Mouse (Mus musculus): ENCODE data around the gene Scin. TPM values are rescaled to one million over a fixed set of nuclear protein-coding genes. Genes with fewer than 3 reads are reported as not detected.

Gene Scin
- polyA plus RNA-seq, 1 experiment: 0.14 TPM

DNA sequence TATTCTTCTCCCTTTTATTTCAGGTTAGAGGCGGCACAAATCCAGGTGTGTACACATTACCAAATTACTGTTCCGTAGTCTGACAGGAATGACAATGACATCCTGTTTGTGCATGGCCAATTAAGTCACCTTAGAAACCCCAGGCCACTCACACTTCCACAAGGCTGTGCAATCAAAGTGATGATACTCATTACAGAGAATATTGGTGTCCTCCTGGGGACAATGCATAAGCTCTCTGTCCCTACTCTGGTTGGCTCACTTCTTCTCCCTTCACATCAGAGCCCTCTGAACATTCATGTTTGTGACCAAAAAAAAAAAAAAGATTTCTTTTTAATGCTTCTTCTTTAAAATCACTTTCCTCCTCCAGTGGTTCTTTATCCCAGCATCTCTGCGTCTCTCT is 106.2 kb downstream of the Scin start:
- Histone ChIP-seq H3K4me3 (ENCODE audit: control insufficient read depth, low read depth, low read length) (no peak overlapping the region), H3K36me3 (ENCODE audit: control insufficient read depth, insufficient read depth, low read length) (no peaks in the 10 kb centered on the region), H3K27me3 (ENCODE audit: control insufficient read depth, insufficient read depth, low read length) (no peaks in the 10 kb centered on the region), H3K27ac (ENCODE audit: control insufficient read depth, insufficient read depth, low read depth, low read length) (no peak overlapping the region), H3K4me1 (ENCODE audit: control insufficient read depth, insufficient read depth, low read length) (no peaks in the 10 kb centered on the region)
- TF ChIP-seq CTCF (IDR thresholded peaks at IDR 0.05; ENCODE audit: control insufficient read depth, insufficient read depth, insufficient replicate concordance, low read depth, low read length) (no peak), POLR2A (IDR thresholded peaks at IDR 0.05; ENCODE audit: control insufficient read depth, low read depth, low read length) (no peak)

DNA sequence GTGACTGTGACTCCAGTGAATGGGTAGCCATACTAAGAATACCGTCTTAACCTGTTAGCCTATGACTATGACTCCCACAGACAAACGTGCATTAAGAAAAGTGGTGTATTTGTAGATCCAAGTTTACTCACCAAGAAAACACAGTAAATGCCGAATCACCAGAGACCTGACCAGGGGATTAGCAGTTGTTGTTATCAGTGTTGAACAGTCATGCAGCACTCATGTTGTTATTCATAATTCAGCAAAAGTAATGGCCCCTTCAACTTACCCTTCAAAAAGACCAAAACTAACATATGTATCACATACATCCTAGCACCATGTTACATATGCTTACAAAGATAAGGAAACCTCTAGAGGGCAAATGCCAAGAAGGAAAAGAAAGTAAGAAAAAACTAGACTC is 106.6 kb downstream of the Scin start:
- no peaks in the 10 kb centered on the region for H3K4me1 ChIP-seq (ENCODE audit: control insufficient read depth, insufficient read depth, low read length)
- no peaks in the 10 kb centered on the region for H3K36me3 ChIP-seq (ENCODE audit: control insufficient read depth, insufficient read depth, low read length)
- no peak overlapping the region for H3K4me3 ChIP-seq (ENCODE audit: control insufficient read depth, low read depth, low read length)
- TF ChIP-seq POLR2A (IDR thresholded peaks at IDR 0.05; ENCODE audit: control insufficient read depth, low read depth, low read length): no peak
- TF ChIP-seq CTCF (IDR thresholded peaks at IDR 0.05; ENCODE audit: control insufficient read depth, insufficient read depth, insufficient replicate concordance, low read depth, low read length): no peak
- H3K27ac ChIP-seq (ENCODE audit: control insufficient read depth, insufficient read depth, low read depth, low read length): 0 out of 2 replicates have a peak overlapping the region, but pooled peaks have one; percentile 21
- no peaks in the 10 kb centered on the region for H3K27me3 ChIP-seq (ENCODE audit: control insufficient read depth, insufficient read depth, low read length)

DNA sequence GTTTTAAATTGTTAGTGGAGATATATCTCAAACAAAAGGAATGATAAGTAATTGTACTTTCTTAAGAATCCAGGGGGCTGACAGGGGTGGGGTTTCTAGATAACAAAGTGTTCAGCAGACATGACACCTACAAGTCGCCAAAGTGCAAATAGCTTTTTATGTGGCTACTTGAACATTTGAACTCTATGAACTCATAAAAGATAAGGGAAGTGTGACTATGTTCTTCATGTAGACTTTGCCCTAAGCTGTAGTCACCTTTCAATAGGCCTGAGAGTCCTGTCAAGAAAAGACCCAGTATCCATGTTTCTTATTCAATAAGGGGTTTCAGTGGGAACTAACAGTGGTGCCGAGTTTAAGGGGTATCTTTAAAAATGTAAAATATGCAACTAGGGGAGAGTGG is 110.1 kb downstream of the Scin start:
- TF ChIP-seq POLR2A (IDR thresholded peaks at IDR 0.05; ENCODE audit: control insufficient read depth, low read depth, low read length) (no peak), CTCF (IDR thresholded peaks at IDR 0.05; ENCODE audit: control insufficient read depth, insufficient read depth, insufficient replicate concordance, low read depth, low read length) (no peak)
- Histone ChIP-seq H3K27me3 (ENCODE audit: control insufficient read depth, insufficient read depth, low read length) (no peaks in the 10 kb centered on the region), H3K27ac (ENCODE audit: control insufficient read depth, insufficient read depth, low read depth, low read length) (no peak overlapping the region), H3K36me3 (ENCODE audit: control insufficient read depth, insufficient read depth, low read length) (no peaks in the 10 kb centered on the region), H3K4me3 (ENCODE audit: control insufficient read depth, low read depth, low read length) (no peak overlapping the region), H3K4me1 (ENCODE audit: control insufficient read depth, insufficient read depth, low read length) (no peaks in the 10 kb centered on the region)

DNA sequence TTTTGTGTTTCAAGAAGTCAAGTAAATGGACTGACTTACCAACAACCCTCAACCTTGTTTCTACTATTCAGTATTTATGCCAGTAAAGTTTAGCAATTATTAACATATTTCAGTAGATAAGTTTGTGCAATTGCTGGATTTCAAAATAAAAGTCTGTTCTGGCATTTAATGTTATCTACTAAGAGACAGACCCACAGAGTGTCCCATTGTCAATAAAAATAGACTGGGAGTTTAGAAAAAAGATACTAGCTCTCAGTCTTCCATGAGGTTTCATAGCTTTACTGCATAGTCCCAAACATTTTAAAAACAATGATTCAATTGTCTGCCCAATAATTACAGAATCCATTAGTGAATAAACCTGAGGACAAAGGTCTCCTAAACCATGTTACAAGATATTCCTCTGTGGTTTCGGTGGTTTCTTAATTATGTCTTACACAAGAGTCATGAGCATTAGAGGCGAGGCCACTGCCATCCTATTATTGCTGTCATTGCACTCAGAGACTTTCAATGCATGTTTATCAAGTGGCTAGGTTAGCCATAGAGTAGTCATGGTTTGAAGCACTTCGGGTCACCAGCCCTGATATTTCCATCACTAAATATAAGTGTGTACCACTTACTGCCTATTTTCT is 110.9 kb downstream of the Scin start:
- H3K27ac ChIP-seq (ENCODE audit: control insufficient read depth, insufficient read depth, low read depth, low read length): no peak overlapping the region
- no peaks in the 10 kb centered on the region for H3K4me1 ChIP-seq (ENCODE audit: control insufficient read depth, insufficient read depth, low read length)
- no peak for TF ChIP-seq CTCF (IDR thresholded peaks at IDR 0.05; ENCODE audit: control insufficient read depth, insufficient read depth, insufficient replicate concordance, low read depth, low read length)
- no peak for TF ChIP-seq POLR2A (IDR thresholded peaks at IDR 0.05; ENCODE audit: control insufficient read depth, low read depth, low read length)
- H3K27me3 ChIP-seq (ENCODE audit: control insufficient read depth, insufficient read depth, low read length): no peaks in the 10 kb centered on the region
- no peaks in the 10 kb centered on the region for H3K36me3 ChIP-seq (ENCODE audit: control insufficient read depth, insufficient read depth, low read length)
- H3K4me3 ChIP-seq (ENCODE audit: control insufficient read depth, low read depth, low read length): no peak overlapping the region

DNA sequence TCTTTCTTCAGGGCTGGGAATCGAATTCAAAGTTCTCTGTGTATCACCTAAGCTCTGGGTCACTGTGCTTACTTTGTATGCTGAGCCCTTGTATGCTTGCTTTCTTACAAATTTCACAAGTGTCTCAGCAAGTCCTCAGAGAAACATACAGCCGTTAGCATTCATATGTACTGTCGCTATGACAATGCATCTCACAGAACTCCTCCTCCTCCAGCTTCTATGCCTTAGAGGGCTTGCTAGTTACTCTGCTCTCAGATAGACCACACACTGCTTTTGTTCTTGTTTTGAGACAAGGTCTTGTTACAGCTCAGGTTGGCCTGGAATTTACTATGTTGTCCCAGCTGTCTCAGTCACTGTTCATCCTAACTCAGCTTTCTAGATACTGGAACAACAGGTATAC is 111.7 kb downstream of the Scin start:
- no peaks in the 10 kb centered on the region for H3K27me3 ChIP-seq (ENCODE audit: control insufficient read depth, insufficient read depth, low read length)
- H3K4me3 ChIP-seq (ENCODE audit: control insufficient read depth, low read depth, low read length): no peak overlapping the region
- H3K36me3 ChIP-seq (ENCODE audit: control insufficient read depth, insufficient read depth, low read length): no peaks in the 10 kb centered on the region
- TF ChIP-seq CTCF (IDR thresholded peaks at IDR 0.05; ENCODE audit: control insufficient read depth, insufficient read depth, insufficient replicate concordance, low read depth, low read length): no peak
- TF ChIP-seq POLR2A (IDR thresholded peaks at IDR 0.05; ENCODE audit: control insufficient read depth, low read depth, low read length): no peak
- H3K27ac ChIP-seq (ENCODE audit: control insufficient read depth, insufficient read depth, low read depth, low read length): no peak overlapping the region
- H3K4me1 ChIP-seq (ENCODE audit: control insufficient read depth, insufficient read depth, low read length): no peaks in the 10 kb centered on the region

DNA sequence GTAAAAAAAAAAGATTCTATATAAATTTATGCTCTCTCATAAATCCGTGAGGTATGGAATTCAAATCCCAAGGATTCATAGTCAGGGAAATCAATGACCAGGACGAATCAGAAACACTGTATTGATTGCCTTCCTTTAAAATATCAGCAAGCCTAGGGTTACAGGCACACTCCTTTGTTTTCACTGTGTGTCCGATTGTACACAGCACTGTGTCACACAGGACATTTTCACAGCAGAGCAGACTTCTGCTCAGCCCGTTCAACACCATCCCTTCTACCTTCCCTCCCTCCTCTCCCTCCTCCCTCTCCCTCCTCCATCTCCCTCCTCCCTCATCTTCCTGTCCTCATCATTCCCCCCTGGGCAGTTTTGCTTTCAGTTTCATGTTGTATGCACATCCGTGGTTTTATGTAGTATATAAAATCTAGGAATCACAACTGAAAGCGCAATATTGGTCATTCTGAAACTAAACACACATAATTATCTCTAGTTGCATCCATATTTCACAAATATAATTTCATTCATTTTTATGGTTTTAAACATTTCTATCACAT is 116.0 kb downstream of the Scin start:
- TF ChIP-seq CTCF (IDR thresholded peaks at IDR 0.05; ENCODE audit: control insufficient read depth, insufficient read depth, insufficient replicate concordance, low read depth, low read length) (no peak), POLR2A (IDR thresholded peaks at IDR 0.05; ENCODE audit: control insufficient read depth, low read depth, low read length) (no peak)
- Histone ChIP-seq H3K27me3 (ENCODE audit: control insufficient read depth, insufficient read depth, low read length) (no peaks in the 10 kb centered on the region), H3K4me3 (ENCODE audit: control insufficient read depth, low read depth, low read length) (no peak overlapping the region), H3K27ac (ENCODE audit: control insufficient read depth, insufficient read depth, low read depth, low read length) (no peak overlapping the region), H3K4me1 (ENCODE audit: control insufficient read depth, insufficient read depth, low read length) (peaks cover 6% of the 10 kb centered on the region), H3K36me3 (ENCODE audit: control insufficient read depth, insufficient read depth, low read length) (no peaks in the 10 kb centered on the region)

DNA sequence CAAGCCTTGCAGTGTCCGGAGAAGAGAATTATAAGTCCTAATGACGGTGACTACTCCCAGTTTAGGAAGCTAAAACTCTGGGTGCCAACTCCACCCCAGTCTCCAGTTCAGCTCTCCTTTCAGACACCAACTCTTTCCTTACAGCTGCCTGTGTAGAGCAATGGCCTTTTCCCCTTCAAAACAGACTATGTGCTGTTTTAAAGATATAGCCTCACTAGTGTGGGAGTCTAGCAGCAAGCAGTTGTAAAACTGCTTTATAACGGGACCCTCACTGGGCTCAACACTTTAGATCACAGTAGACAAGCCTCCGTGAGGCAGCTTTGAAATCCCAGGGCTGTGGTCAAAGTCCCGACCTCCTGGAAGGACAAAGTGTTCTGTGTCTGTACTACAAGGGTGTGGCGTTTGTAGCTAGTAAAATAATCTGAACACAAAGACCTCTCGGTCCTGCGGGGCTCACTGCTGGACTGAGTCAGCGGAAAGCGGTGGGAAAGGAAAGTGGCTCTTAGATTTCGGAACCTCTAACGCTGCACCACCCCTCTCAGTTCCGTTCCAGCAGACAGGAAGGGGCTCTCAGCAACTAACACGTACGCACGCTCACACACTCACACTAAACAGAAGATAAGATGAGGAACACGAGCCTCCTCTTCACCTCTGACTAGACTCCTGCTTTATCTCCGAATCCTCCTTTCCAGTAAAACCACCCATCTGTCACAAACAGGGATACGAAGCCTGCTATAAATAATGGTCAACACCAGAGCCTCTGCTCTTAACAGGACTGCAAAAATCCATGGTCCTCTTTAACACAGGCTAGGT is 117.2 kb downstream of the Scin start:
- TF ChIP-seq CTCF (IDR thresholded peaks at IDR 0.05; ENCODE audit: control insufficient read depth, insufficient read depth, insufficient replicate concordance, low read depth, low read length) (no peak), POLR2A (IDR thresholded peaks at IDR 0.05; ENCODE audit: control insufficient read depth, low read depth, low read length) (no peak)
- Histone ChIP-seq H3K4me1 (ENCODE audit: control insufficient read depth, insufficient read depth, low read length) (peaks cover 6% of the 10 kb centered on the region), H3K27ac (ENCODE audit: control insufficient read depth, insufficient read depth, low read depth, low read length) (peak overlapping the region; percentile 25), H3K4me3 (ENCODE audit: control insufficient read depth, low read depth, low read length) (peak overlapping the region; percentile 11), H3K36me3 (ENCODE audit: control insufficient read depth, insufficient read depth, low read length) (no peaks in the 10 kb centered on the region), H3K27me3 (ENCODE audit: control insufficient read depth, insufficient read depth, low read length) (no peaks in the 10 kb centered on the region)

Data from testis, adult 2 months (tissue).